ENCODE assay signal across 25 mouse cellular contexts in the genomic region with DNA sequence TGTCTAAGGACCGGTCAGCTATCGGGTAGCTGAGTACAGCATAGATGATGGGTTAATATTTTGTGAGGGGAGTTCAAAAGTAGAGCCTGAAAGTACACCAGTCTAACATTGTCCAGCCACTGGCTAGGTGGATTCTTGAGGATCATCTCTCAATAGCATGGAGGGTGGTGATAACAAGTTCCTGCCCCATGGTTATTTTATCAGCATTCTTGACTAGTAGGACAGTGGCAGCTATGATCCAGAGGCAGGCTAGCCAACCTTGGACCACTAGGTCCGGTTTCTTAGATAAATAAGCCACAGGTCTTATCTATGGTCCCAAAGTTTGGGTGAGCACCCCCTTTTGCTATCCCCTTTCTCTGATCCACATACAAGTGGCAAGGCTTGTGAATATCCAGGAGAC.
"Had no signal": no experiment of that assay in that cellular context is flagged by ENCODE, and none has a peak within 500 bp of the region (broad histone marks: within the 10 kb centered on the region; RNA-seq: fewer than 3 reads in every experiment).

No protein-coding gene starts in this region.

- H3K9ac ChIP-seq: heart, embryonic 13.5 days; heart, embryonic 15.5 days; hindbrain, embryonic 13.5 days; hindbrain, embryonic 15.5 days; kidney, embryonic 15.5 days; limb, embryonic 13.5 days; limb, embryonic 15.5 days had no signal

- H3K36me3 ChIP-seq: heart, embryonic 13.5 days; heart, embryonic 15.5 days; hindbrain, embryonic 13.5 days; hindbrain, embryonic 15.5 days; kidney, embryonic 15.5 days; limb, embryonic 13.5 days; limb, embryonic 15.5 days had no signal

- H3K4me3 ChIP-seq: gastrocnemius, adult 2 months; heart, embryonic 13.5 days; heart, embryonic 15.5 days; hindbrain, embryonic 13.5 days; hindbrain, embryonic 15.5 days; kidney, embryonic 15.5 days; limb, embryonic 13.5 days; limb, embryonic 15.5 days had no signal

- H3K27ac ChIP-seq: gastrocnemius, adult 2 months; heart, embryonic 13.5 days; heart, embryonic 15.5 days; hindbrain, embryonic 13.5 days; hindbrain, embryonic 15.5 days; hindbrain, postnatal 0 days; kidney, embryonic 15.5 days; kidney, postnatal 0 days; limb, embryonic 13.5 days; limb, embryonic 15.5 days had no signal

- H3K4me1 ChIP-seq: heart, embryonic 13.5 days; heart, embryonic 15.5 days; hindbrain, embryonic 13.5 days; hindbrain, embryonic 15.5 days; kidney, embryonic 15.5 days; limb, embryonic 13.5 days; limb, embryonic 15.5 days had no signal

- H3K9me3 ChIP-seq: heart, embryonic 13.5 days; heart, embryonic 15.5 days; hindbrain, embryonic 13.5 days; hindbrain, embryonic 15.5 days; kidney, embryonic 15.5 days; limb, embryonic 15.5 days had no signal

- H3K27me3 ChIP-seq: heart, embryonic 13.5 days; heart, embryonic 15.5 days; hindbrain, embryonic 13.5 days; hindbrain, embryonic 15.5 days; kidney, embryonic 15.5 days; limb, embryonic 13.5 days; limb, embryonic 15.5 days had no signal

- ATAC-seq: hindbrain, postnatal 0 days; intestine, embryonic 16.5 days had no signal

- DNase-seq: gastrocnemius, adult 2 months; gastrocnemius, postnatal 10 days; gastrocnemius, postnatal 25 days; heart, adult 18-20 months; heart, postnatal 14 days; heart, postnatal 36 days; kidney, adult 11 months; kidney, adult 2 months; kidney, adult 9 months; kidney, postnatal 14 days; kidney, postnatal 36 days; layer of hippocampus, adult 9-11 months; layer of hippocampus, postnatal 36 days; left cerebral cortex, postnatal 4 days had no signal

- H3K4me2 ChIP-seq: heart, embryonic 11.5 days; heart, embryonic 13.5 days; heart, embryonic 15.5 days; hindbrain, embryonic 13.5 days; hindbrain, embryonic 15.5 days; kidney, embryonic 15.5 days; limb, embryonic 13.5 days; limb, embryonic 15.5 days had no signal
